Mouse (Mus musculus) lung, embryonic 15.5 days (tissue): ENCODE data around the gene Litaf. TPM values are rescaled to one million over a fixed set of nuclear protein-coding genes. Genes with fewer than 3 reads are reported as not detected.

Experiments used
- ATAC-seq: fragments of 200-750 bp; cut with Nextera tagmentation; 2 replicates; pipeline ENCODE4 v1.8.0; 2017; ENCODE audit warnings: moderate number of reproducible peaks, borderline replicate concordance; ENCODE audit not compliant: low FRiP score, low TSS enrichment; ENCODE audit errors: extremely low read depth
- H3K27ac ChIP-seq: fragments of 300-500 bp; sonication (generic); 2 replicates; pipeline ENCODE4 v1.5.1; 2015; ENCODE audit warnings: moderate library complexity, mild to moderate bottlenecking, inconsistent platforms
- H3K27me3 ChIP-seq: fragments of 300-500 bp; sonication (generic); 2 replicates; pipeline ENCODE4 v1.6.1; 2015; ENCODE audit warnings: inconsistent platforms
- H3K36me3 ChIP-seq: fragments of 300-500 bp; sonication (generic); 2 replicates; pipeline ENCODE4 v1.6.1; 2015; ENCODE audit warnings: inconsistent platforms
- H3K4me1 ChIP-seq: fragments of 300-500 bp; sonication (generic); 2 replicates; pipeline ENCODE4 v1.6.1; 2015; ENCODE audit warnings: inconsistent platforms
- H3K4me2 ChIP-seq: fragments of 300-500 bp; sonication (generic); 2 replicates; pipeline ENCODE4 v1.6.1; 2015; ENCODE audit warnings: inconsistent platforms, mild to moderate bottlenecking, moderate library complexity
- H3K4me3 ChIP-seq: fragments of 300-500 bp; sonication (generic); 2 replicates; pipeline ENCODE4 v1.5.1; 2015; ENCODE audit warnings: mild to moderate bottlenecking, inconsistent platforms
- H3K9ac ChIP-seq: fragments of 300-500 bp; sonication (generic); 2 replicates; pipeline ENCODE4 v1.6.1; 2015; ENCODE audit warnings: inconsistent platforms
- H3K9me3 ChIP-seq: fragments of 300-500 bp; sonication (generic); 2 replicates; pipeline ENCODE4 v1.6.1; 2016; ENCODE audit warnings: inconsistent platforms
- WGBS: fragments of 180-500 bp; shearing (Covaris S2); methylation state at CpG from one replicate; pipeline ENCODE4 v1.1.7; 2015; 5-methylcytosine and 5-hydroxymethylcytosine counted together
- polyA plus RNA-seq: library from polyadenylated mRNA; unstranded; fragments of >200 nt; fragmentation: Nextera tagmentation; extraction: Ambion mirVana; gene quantifications from 2 replicates; pipeline ENCODE4 v1.2.1, GENCODE M21; 2015

Litaf gene
- polyA plus RNA-seq, 1 experiment from 2014 or later = 111 TPM

DNA sequence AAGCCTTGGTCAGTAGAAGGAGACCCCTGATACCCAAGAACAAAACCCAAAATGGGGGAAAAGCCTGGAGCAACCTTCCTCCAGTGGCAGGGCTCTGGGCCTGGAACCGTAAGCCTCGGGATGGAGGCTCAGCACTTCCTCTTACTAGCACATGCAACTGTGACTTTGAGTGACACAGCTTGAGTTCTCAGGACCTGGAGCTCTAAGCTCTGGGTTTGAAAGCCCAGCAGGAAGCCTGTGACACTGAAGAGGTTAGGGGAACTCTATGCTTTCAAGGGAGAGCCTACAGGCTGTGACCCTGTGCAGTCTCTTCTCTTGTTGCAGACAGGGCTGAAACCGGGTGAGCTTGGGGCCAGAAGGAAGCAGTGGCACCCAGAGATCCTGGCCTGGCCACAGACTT lies 66.1 kb downstream of the Litaf start:
- Histone ChIP-seq H3K4me3 (no peak overlapping the region), H3K9ac (no peak overlapping the region), H3K4me2 (no peak overlapping the region), H3K27me3 (no peaks in the 10 kb centered on the region), H3K36me3 (no peaks in the 10 kb centered on the region), H3K4me1 (peaks cover 6% of the 10 kb centered on the region; the same call in 1 of the 2 replicates), H3K9me3 (no peaks in the 10 kb centered on the region), H3K27ac (no peak overlapping the region)
- ATAC-seq = no peak
- 59% methylated on average over 3 of the region's 3 CpGs for WGBS

DNA sequence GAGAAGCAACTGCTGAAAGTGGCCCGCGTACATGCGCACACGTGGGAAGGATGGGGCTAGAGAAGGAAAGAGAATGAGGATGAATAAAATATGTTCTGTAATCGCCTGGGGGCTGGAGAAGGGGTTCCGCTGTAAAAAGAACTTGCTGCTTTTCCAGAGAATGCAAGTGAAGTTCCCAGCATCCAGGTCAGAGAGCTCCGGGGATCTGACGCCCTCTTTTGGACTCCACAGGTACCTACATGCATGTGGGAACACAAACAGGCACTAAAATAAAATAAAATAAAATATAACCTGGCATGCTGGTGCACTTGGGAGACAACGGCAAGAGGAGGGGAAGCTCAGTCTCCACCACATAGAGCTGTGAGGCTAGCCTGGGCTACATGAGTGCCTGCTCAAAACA lies 67.7 kb downstream of the Litaf start:
- H3K4me1 ChIP-seq = peaks cover 11% of the 10 kb centered on the region
- no peak overlapping the region for H3K4me2 ChIP-seq
- H3K27ac ChIP-seq = no peak overlapping the region
- no peaks in the 10 kb centered on the region for H3K36me3 ChIP-seq
- no peak for ATAC-seq
- 75% methylated on average over 9 of the region's 9 CpGs for WGBS
- no peaks in the 10 kb centered on the region for H3K27me3 ChIP-seq
- H3K9me3 ChIP-seq = no peaks in the 10 kb centered on the region
- H3K4me3 ChIP-seq = no peak overlapping the region
- no peak overlapping the region for H3K9ac ChIP-seq

DNA sequence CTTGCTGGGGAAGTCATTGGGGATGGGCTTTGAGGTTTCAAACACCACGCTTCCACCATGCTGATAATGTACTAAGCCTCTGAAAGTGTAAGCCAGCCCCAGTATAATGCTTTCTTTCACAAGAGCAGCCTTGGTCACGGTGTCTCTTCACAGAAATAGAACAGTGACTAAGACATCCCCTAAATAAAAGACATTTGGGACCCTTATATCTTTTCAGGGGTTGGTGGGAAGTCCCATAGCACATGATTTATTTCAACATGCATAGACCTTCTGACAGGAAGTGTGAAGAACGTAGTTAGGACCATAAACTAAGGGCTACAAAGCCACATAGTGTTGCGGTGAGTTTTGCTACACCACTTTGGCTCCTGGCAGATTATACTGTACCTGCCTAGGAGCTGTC lies 69.4 kb downstream of the Litaf start:
- H3K9me3 ChIP-seq = no peaks in the 10 kb centered on the region
- no peak overlapping the region for H3K9ac ChIP-seq
- H3K27me3 ChIP-seq = no peaks in the 10 kb centered on the region
- ATAC-seq = no peak
- H3K4me3 ChIP-seq = no peak overlapping the region
- 83% methylated on average over 4 of the region's 4 CpGs for WGBS
- no peak overlapping the region for H3K27ac ChIP-seq
- H3K4me2 ChIP-seq = no peak overlapping the region
- no peaks in the 10 kb centered on the region for H3K36me3 ChIP-seq
- peaks cover 13% of the 10 kb centered on the region for H3K4me1 ChIP-seq

DNA sequence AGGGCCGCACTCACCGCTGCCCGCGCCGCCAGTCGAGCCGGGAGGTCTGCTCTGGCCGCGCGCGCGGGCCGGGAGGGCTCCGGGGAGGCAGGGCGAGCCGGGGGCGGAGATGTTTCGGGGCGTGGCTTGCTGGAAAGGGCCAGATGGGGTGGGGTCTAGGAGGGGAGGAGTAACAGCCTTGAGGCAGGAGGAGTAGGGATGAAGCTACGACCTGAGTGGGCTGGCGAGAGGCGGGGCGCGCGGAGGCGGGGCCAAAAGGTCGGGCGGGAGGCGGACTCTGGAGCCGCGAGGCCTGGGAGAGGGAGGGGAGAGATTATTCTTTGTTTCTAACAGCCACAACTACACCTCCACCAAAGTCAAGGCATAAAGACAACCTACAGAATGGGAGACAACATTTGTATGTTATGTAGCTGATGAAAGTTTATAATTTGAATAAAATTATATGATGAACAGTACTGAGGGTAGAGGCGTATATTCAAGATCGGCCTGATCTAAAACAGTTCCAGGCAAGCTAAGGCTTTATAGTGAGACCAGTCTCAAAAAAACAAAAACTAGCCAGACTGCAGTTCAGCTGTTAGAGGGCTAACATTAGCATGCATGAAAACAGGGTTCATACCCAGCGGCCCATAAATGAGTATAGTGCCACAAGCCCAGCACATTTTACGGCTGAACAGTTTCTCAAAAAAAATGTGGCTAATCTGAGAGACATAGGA lies 72.8 kb downstream of the Litaf start:
- peak overlapping the region; percentile 72 for H3K4me2 ChIP-seq
- ATAC-seq = peak; percentile 97
- 7% methylated on average over 35 of the region's 35 CpGs for WGBS

DNA sequence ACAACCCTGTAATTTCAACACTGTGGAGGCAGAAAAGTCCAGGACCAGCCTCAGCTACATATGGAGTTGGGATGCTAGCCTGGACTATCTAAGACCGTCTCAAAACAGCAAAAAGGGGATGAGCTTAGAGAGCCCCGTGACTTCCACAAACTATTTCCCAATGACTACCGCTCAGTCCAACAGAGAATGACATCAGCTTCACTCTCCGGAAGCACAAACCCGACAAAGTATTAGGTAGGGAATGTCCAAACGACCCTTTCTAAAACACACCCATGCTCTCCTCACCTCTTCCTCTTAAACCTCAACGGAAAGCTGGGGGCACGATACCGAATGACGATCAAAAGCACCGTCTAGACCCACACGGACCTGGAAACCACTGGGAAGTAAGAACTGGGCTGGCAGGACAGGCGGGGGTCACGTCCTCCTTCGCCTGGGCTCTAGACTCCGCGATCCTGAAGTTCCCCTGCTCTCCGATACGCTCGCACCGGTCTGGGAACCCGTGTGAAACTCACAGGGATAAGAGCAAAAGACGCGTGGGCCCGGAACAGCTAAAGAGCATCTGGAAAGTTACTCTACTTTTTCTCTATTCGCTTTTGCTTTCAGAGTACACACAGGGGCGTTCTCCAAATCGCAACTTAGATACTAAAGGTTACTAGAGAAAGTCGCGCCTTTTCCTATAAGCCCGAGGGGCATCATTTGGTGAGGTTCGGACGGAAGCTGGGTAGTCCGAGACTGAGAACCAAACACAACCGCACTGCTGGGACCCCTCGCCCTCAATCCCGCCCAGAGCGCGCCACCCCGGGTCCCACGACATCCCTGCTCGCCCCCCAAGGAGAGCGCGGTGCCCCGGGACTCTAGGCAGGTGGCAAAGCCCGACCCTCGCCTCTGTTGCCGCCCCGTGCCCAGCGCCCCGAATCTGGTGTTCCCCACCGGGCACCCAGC lies 73.6 kb downstream of the Litaf start:
- H3K9me3 ChIP-seq = no peaks in the 10 kb centered on the region
- no peaks in the 10 kb centered on the region for H3K27me3 ChIP-seq
- H3K4me1 ChIP-seq = peaks cover 29% of the 10 kb centered on the region
- peak overlapping the region; percentile 91 for H3K9ac ChIP-seq
- under 1% methylated on average over 52 of the region's 52 CpGs for WGBS
- H3K27ac ChIP-seq = peak overlapping the region; percentile 91
- H3K4me2 ChIP-seq = peak overlapping the region; percentile 72
- peak; percentile 60 for ATAC-seq
- H3K36me3 ChIP-seq = no peaks in the 10 kb centered on the region; the same call in 1 of the 2 replicates
- H3K4me3 ChIP-seq = peak overlapping the region; percentile 82

More for the DNA sequence above, 72.8 kb downstream of the Litaf start:
- no peaks in the 10 kb centered on the region for H3K27me3 ChIP-seq
- peak overlapping the region; percentile 91 for H3K27ac ChIP-seq
- peak overlapping the region; percentile 91 for H3K9ac ChIP-seq
- no peaks in the 10 kb centered on the region for H3K9me3 ChIP-seq
- H3K4me3 ChIP-seq = peak overlapping the region; percentile 82
- H3K4me1 ChIP-seq = peaks cover 20% of the 10 kb centered on the region
- no peaks in the 10 kb centered on the region; the same call in 1 of the 2 replicates for H3K36me3 ChIP-seq

DNA sequence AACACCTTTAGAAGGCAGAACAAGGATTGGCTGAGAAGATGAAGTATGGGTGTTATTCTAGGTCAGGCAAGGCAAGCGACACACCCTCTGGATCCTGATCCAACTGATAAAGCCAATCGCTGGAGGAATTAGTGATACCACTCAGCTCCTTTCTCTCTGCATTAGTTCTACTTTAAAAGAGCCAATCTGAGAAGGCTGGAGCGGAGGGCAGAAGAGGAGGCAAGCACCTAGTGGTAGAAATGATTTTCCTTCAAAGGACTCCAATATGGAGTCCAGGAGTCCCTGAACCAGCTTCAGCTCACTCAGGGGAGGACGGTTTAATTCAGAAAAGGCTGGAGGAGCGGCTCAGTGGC lies 74.2 kb downstream of the Litaf start:
- no peak for ATAC-seq
- H3K4me3 ChIP-seq = peak overlapping the region; percentile 82
- no peaks in the 10 kb centered on the region; the same call in 1 of the 2 replicates for H3K36me3 ChIP-seq
- peak overlapping the region; percentile 72 for H3K4me2 ChIP-seq
- WGBS = 50% methylated on average over 5 of the region's 5 CpGs
- no peaks in the 10 kb centered on the region for H3K9me3 ChIP-seq
- H3K27ac ChIP-seq = peak overlapping the region; percentile 91
- peaks cover 30% of the 10 kb centered on the region for H3K4me1 ChIP-seq
- H3K27me3 ChIP-seq = no peaks in the 10 kb centered on the region
- peak overlapping the region; percentile 91; the same call in 1 of the 2 replicates for H3K9ac ChIP-seq

DNA sequence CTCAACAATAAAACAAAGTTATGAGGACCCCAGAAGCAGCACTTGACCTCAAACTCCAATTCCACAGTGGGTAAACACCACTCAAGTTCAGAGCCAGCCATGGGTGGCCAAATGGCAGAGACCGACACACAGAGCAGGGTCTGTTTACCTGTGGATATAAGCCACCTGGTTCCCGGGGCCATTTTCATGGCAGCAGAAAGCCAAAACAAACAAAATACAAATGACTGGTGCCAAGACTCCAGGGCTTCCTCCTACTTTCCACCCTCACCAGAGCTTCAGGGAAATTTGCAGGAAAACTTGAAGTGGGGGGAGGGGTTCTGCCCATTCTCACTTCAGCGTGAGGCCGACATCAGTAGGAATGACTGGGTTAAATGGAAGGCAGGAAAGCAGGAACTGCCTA lies 75.2 kb downstream of the Litaf start:
- H3K4me1 ChIP-seq = peaks cover 30% of the 10 kb centered on the region
- H3K36me3 ChIP-seq = no peaks in the 10 kb centered on the region; the same call in 1 of the 2 replicates
- no peak overlapping the region for H3K4me3 ChIP-seq
- H3K9ac ChIP-seq = no peak overlapping the region
- 57% methylated on average over 4 of the region's 4 CpGs for WGBS
- no peaks in the 10 kb centered on the region for H3K9me3 ChIP-seq
- ATAC-seq = no peak
- H3K27me3 ChIP-seq = no peaks in the 10 kb centered on the region
- H3K27ac ChIP-seq = no peak overlapping the region
- peak overlapping the region; percentile 72; the same call in 1 of the 2 replicates for H3K4me2 ChIP-seq

DNA sequence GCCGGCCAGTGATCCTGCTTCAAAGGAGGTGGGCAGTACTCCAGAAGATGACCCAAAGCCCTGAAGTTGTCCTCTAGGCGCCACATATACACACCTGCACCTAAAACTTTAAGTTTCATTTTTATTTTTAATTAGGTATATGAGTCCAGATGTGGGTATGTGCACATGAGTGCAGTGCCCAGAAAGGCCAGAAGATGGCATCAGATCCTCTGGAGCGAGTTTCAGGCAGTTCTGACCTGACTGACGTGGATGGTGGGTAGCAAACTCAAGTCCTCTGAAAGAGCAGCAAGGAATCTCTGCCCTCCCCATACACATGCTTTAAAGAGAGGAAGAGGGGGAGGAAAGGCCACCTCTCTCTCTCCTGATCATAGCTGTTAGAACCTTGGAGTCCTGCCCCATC lies 76.1 kb downstream of the Litaf start:
- Histone ChIP-seq H3K9ac (no peak overlapping the region), H3K4me2 (no peak overlapping the region), H3K4me1 (peaks cover 30% of the 10 kb centered on the region), H3K36me3 (no peaks in the 10 kb centered on the region; the same call in 1 of the 2 replicates), H3K4me3 (no peak overlapping the region), H3K9me3 (no peaks in the 10 kb centered on the region), H3K27ac (no peak overlapping the region), H3K27me3 (no peaks in the 10 kb centered on the region)
- ATAC-seq = no peak
- WGBS = 86% methylated on average over 4 of the region's 4 CpGs

DNA sequence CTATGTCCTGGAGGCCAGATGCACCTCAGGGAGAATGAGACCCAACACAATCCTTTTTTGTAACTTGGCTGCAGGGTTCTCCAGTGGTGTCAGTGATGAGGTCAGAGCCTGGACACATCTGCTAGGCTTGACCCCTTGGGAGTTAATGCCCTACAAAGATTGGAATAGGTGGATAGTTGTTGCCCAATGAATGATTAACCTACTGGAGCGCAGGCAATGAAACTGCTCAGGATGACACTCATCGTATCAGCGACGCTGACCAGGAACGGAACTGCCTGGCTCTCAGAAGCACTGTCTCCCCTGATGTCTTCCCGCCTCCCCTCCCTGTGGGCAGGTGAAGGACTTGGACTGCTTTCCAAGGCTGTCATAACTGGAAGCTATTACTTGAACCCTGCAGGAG lies 76.6 kb downstream of the Litaf start:
- WGBS = 92% methylated on average over 6 of the region's 6 CpGs
- H3K4me1 ChIP-seq = peaks cover 30% of the 10 kb centered on the region

DNA sequence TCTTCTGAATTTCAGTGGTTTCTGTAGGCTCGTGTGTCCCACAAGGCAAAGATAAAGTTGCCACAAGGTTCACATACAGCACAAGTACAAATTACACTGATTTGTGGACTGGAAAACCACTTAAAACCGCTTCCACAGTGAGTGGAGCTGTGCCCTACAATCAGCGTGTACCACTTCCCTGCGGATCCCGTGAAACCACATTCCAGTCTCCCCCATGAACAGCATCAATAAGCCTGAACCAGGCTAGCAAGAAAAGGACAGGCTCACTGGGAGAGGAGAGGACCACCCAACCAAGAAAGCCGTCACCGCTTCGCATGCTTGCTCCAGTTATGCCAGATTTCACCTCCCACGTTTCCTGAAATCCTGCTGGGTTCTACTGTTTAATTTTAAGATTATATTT lies 77.7 kb downstream of the Litaf start:
- no peak overlapping the region for H3K9ac ChIP-seq
- peaks cover 34% of the 10 kb centered on the region for H3K4me1 ChIP-seq

More for the DNA sequence above, 76.6 kb downstream of the Litaf start:
- Histone ChIP-seq H3K4me2 (no peak overlapping the region), H3K9ac (no peak overlapping the region), H3K27ac (no peak overlapping the region), H3K9me3 (no peaks in the 10 kb centered on the region), H3K4me3 (no peak overlapping the region), H3K36me3 (no peaks in the 10 kb centered on the region; the same call in 1 of the 2 replicates), H3K27me3 (no peaks in the 10 kb centered on the region)
- no peak for ATAC-seq

DNA sequence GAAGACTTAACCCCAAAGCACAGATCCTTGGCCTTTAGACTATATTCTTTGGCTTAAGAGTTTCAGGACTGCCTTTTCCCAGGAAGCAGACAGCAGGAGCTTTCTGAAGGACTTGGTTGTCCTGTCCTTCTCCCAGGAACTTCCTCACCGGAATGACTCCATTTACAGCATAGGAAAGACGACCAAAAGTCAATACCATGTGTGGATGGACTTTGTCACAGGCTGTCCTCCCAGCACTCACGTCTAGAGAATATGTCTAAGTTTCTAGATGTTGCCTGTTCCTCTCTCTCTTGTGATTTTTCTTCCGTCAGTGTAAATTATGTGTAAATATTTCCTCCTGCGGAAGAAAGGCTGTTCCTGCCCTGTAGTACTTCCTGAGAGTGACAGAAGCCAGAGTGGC lies 81.4 kb downstream of the Litaf start:
- no peaks in the 10 kb centered on the region for H3K27me3 ChIP-seq
- H3K4me1 ChIP-seq = peaks cover 35% of the 10 kb centered on the region
- 42% methylated on average over 5 of the region's 5 CpGs for WGBS
- ATAC-seq = no peak
- H3K4me2 ChIP-seq = no peak overlapping the region
- no peaks in the 10 kb centered on the region for H3K9me3 ChIP-seq
- no peaks in the 10 kb centered on the region; the same call in 1 of the 2 replicates for H3K36me3 ChIP-seq
- no peak overlapping the region for H3K4me3 ChIP-seq
- no peak overlapping the region for H3K27ac ChIP-seq
- H3K9ac ChIP-seq = no peak overlapping the region

More for the DNA sequence above, 77.7 kb downstream of the Litaf start:
- Histone ChIP-seq H3K4me2 (no peak overlapping the region), H3K27ac (peak overlapping the region; percentile 25; the same call in 1 of the 2 replicates), H3K36me3 (no peaks in the 10 kb centered on the region; the same call in 1 of the 2 replicates), H3K27me3 (no peaks in the 10 kb centered on the region), H3K4me3 (no peak overlapping the region), H3K9me3 (no peaks in the 10 kb centered on the region)
- no peak for ATAC-seq
- WGBS = 72% methylated on average over 9 of the region's 9 CpGs
